Mouse (Mus musculus): ENCODE results near the gene Tmem110. TPM values are rescaled to one million over a fixed set of nuclear protein-coding genes. Genes with fewer than 3 reads are reported as not detected.

Tmem110 gene
- total RNA-seq (2021), result 10 to 100 TPM; 10.0 to 13.2 TPM

- peak; percentile 87 to 89 for DNase-seq
- intact Hi-C loops (cut with DNase I), result loop anchor here (5.0 kb wide), 1 partner anchor 42 kb away; no protein-coding TSS in a partner anchor
Measured at GRCm38 (mm10) chr14:30825476-30826131, at the start of gene Tmem110. Gene Tmem110 (plus strand): TSS chr14:30825590.

- DNase-seq, result no peak
- intact Hi-C loops (cut with DNase I), result no loop called here
Measured at GRCm38 (mm10) chr14:30784614-30785013, 40.8 kb upstream of the Tmem110 start.

- intact Hi-C loops (cut with DNase I), result no loop called here
- no peak for DNase-seq
Measured at GRCm38 (mm10) chr14:30789471-30789870, 35.9 kb upstream of the Tmem110 start.

- no peak for DNase-seq
- intact Hi-C loops (cut with DNase I), result no loop called here
Measured at GRCm38 (mm10) chr14:30792871-30793270, 32.5 kb upstream of the Tmem110 start.

- DNase-seq, result no peak
- intact Hi-C loops (cut with DNase I), result no loop called here
Measured at GRCm38 (mm10) chr14:30801756-30802155, 23.6 kb upstream of the Tmem110 start.

GRCm38 (mm10) chr14:30821136-30821535 is 4.3 kb upstream of the Tmem110 start:
- no peak for DNase-seq
- intact Hi-C loops (cut with DNase I), result no loop called here

- DNase-seq, result no peak
- intact Hi-C loops (cut with DNase I), result no loop called here
Measured at GRCm38 (mm10) chr14:30824456-30824995, 864 bp upstream of the Tmem110 start.

- no peak for DNase-seq
- intact Hi-C loops (cut with DNase I), result loop anchor here (5.0 kb wide), 1 partner anchor 42 kb away; no protein-coding TSS in a partner anchor
Measured at GRCm38 (mm10) chr14:30825021-30825475, 342 bp upstream of the Tmem110 start.

GRCm38 (mm10) chr14:30826174-30827140 is 1.1 kb downstream of the Tmem110 start:
- DNase-seq, result no peak
- intact Hi-C loops (cut with DNase I), result loop anchor here (5.0 kb wide), 1 partner anchor 41 kb away; no protein-coding TSS in a partner anchor

- DNase-seq, result no peak
- intact Hi-C loops (cut with DNase I), result loop anchor here (5.0 kb wide), 1 partner anchor 40 kb away; no protein-coding TSS in a partner anchor
Measured at GRCm38 (mm10) chr14:30827480-30827879, 2.1 kb downstream of the Tmem110 start.

GRCm38 (mm10) chr14:30828077-30828476 is 2.7 kb downstream of the Tmem110 start:
- intact Hi-C loops (cut with DNase I), result loop anchor here (5.0 kb wide), 1 partner anchor 39 kb away; no protein-coding TSS in a partner anchor
- peak; percentile 46 to 51 for DNase-seq

- peak; percentile 82 to 83 for DNase-seq
- intact Hi-C loops (cut with DNase I), result loop anchor here (5.0 kb wide), 1 partner anchor 38 kb away; no protein-coding TSS in a partner anchor
Measured at GRCm38 (mm10) chr14:30828635-30829460, 3.5 kb downstream of the Tmem110 start.

- DNase-seq, result peak; percentile 21 to 31
- intact Hi-C loops (cut with DNase I), result no loop called here
Measured at GRCm38 (mm10) chr14:30837416-30837996, 12.1 kb downstream of the Tmem110 start.

GRCm38 (mm10) chr14:30843701-30844100 is 18.3 kb downstream of the Tmem110 start:
- DNase-seq, result no peak
- intact Hi-C loops (cut with DNase I), result no loop called here

- no peak for DNase-seq
- intact Hi-C loops (cut with DNase I), result no loop called here
Measured at GRCm38 (mm10) chr14:30850504-30850903, 25.1 kb downstream of the Tmem110 start.

- DNase-seq, result no peak
- intact Hi-C loops (cut with DNase I), result no loop called here
Measured at GRCm38 (mm10) chr14:30852325-30852724, 26.9 kb downstream of the Tmem110 start.

GRCm38 (mm10) chr14:30855316-30855715 is 29.9 kb downstream of the Tmem110 start:
- intact Hi-C loops (cut with DNase I), result no loop called here
- no peak for DNase-seq

GRCm38 (mm10) chr14:30856885-30857507 is 31.6 kb downstream of the Tmem110 start:
- no peak for DNase-seq
- intact Hi-C loops (cut with DNase I), result no loop called here

- DNase-seq, result peak in 1 of 2 experiments; percentile 41
- intact Hi-C loops (cut with DNase I), result no loop called here
Measured at GRCm38 (mm10) chr14:30857990-30858389, 32.6 kb downstream of the Tmem110 start.
